In genomic region chr13:63290126-63290525, GRCm38 (mm10) we compare ENCODE assay signal across 29 mouse cellular contexts.
A peak's percentile ranks its signal among the peaks of the same experiment; 100 is the strongest.
DNase-seq lines count a peak whose midpoint lies in the region; ATAC-seq lines count a peak whose summit lies in the region.
"Had no signal": no experiment of that assay in that cellular context is flagged by ENCODE, and none has a peak within 500 bp of the region (broad histone marks: within the 10 kb centered on the region; RNA-seq: fewer than 3 reads in every experiment).

No protein-coding gene starts in this region.

- no peaks in the 10 kb centered on the region for H3K9me3 ChIP-seq in kidney, embryonic 15.5 days (replicated peaks)
- H3K9me3 ChIP-seq in neural tube, embryonic 14.5 days (ENCODE audit: control insufficient read depth, low read length) = no peaks in the 10 kb centered on the region
- H3K9me3 ChIP-seq in neural tube, embryonic 15.5 days (replicated peaks) = no peaks in the 10 kb centered on the region
- no peaks in the 10 kb centered on the region for H3K9me3 ChIP-seq in limb, embryonic 12.5 days
- no peaks in the 10 kb centered on the region for H3K9me3 ChIP-seq in forebrain, embryonic 15.5 days
- H3K9me3 ChIP-seq: embryonic facial prominence, embryonic 12.5 days; forebrain, embryonic 10.5 days; heart, embryonic 15.5 days; hindbrain, embryonic 13.5 days; liver, embryonic 15.5 days; lung, embryonic 15.5 days; megakaryocyte, embryonic 14.5 days; midbrain, embryonic 12.5 days had no signal

- no peaks in the 10 kb centered on the region for H3K27me3 ChIP-seq in kidney, embryonic 15.5 days
- no peaks in the 10 kb centered on the region for H3K27me3 ChIP-seq in neural tube, embryonic 14.5 days (ENCODE audit: control insufficient read depth, insufficient read depth, low read length)
- H3K27me3 ChIP-seq in neural tube, embryonic 15.5 days (replicated peaks) = no peaks in the 10 kb centered on the region
- H3K27me3 ChIP-seq in limb, embryonic 12.5 days = no peaks in the 10 kb centered on the region
- H3K27me3 ChIP-seq in forebrain, embryonic 15.5 days = no peaks in the 10 kb centered on the region
- H3K27me3 ChIP-seq: embryonic facial prominence, embryonic 12.5 days; heart, embryonic 15.5 days; liver, embryonic 15.5 days; lung, embryonic 15.5 days; megakaryocyte, embryonic 14.5 days had no signal

- peak overlapping the region; percentile 46 for H3K27ac ChIP-seq in kidney, embryonic 15.5 days
- no peak overlapping the region for H3K27ac ChIP-seq in neural tube, embryonic 14.5 days (ENCODE audit: low read depth, low read length)
- no peak overlapping the region for H3K27ac ChIP-seq in neural tube, embryonic 15.5 days (replicated peaks)
- peak overlapping the region; percentile 50 for H3K27ac ChIP-seq in limb, embryonic 12.5 days
- no peak overlapping the region for H3K27ac ChIP-seq in forebrain, embryonic 15.5 days (replicated peaks)
- H3K27ac ChIP-seq: embryonic facial prominence, embryonic 12.5 days; forebrain, embryonic 10.5 days; heart, embryonic 15.5 days; hindbrain, embryonic 13.5 days; liver, embryonic 15.5 days; lung, embryonic 15.5 days; midbrain, embryonic 12.5 days had no signal

- peaks cover 71% of the 10 kb centered on the region for H3K36me3 ChIP-seq in kidney, embryonic 15.5 days
- H3K36me3 ChIP-seq in neural tube, embryonic 14.5 days (ENCODE audit: control insufficient read depth, insufficient read depth, low read length) = no peaks in the 10 kb centered on the region
- H3K36me3 ChIP-seq in neural tube, embryonic 15.5 days = 0 out of 2 replicates have a peak, but pooled peaks cover 12% of the 10 kb centered on the region
- peaks cover 76% of the 10 kb centered on the region for H3K36me3 ChIP-seq in limb, embryonic 12.5 days
- no peaks in the 10 kb centered on the region; the same call in 1 of the 2 replicates for H3K36me3 ChIP-seq in forebrain, embryonic 15.5 days

- peaks cover 57% of the 10 kb centered on the region for H3K4me1 ChIP-seq in kidney, embryonic 15.5 days
- H3K4me1 ChIP-seq in neural tube, embryonic 14.5 days (ENCODE audit: control insufficient read depth, insufficient read depth, low read length) = peaks cover 16% of the 10 kb centered on the region
- H3K4me1 ChIP-seq in neural tube, embryonic 15.5 days = peaks cover 33% of the 10 kb centered on the region
- H3K4me1 ChIP-seq in limb, embryonic 12.5 days (replicated peaks) = peaks cover 89% of the 10 kb centered on the region
- H3K4me1 ChIP-seq in forebrain, embryonic 15.5 days = peaks cover 13% of the 10 kb centered on the region

- no peak overlapping the region for H3K9ac ChIP-seq in kidney, embryonic 15.5 days
- no peak overlapping the region for H3K9ac ChIP-seq in neural tube, embryonic 14.5 days (replicated peaks; ENCODE audit: low read depth, low read length)
- no peak overlapping the region for H3K9ac ChIP-seq in neural tube, embryonic 15.5 days (replicated peaks)
- H3K9ac ChIP-seq in limb, embryonic 12.5 days (replicated peaks) = no peak overlapping the region
- no peak overlapping the region for H3K9ac ChIP-seq in forebrain, embryonic 15.5 days (replicated peaks)
- H3K9ac ChIP-seq: embryonic facial prominence, embryonic 12.5 days; heart, embryonic 15.5 days; hindbrain, embryonic 13.5 days; liver, embryonic 15.5 days; lung, embryonic 15.5 days; midbrain, embryonic 12.5 days had no signal

- WGBS in kidney, embryonic 15.5 days = 89% methylated on average over 4 of the region's 4 CpGs
- WGBS in neural tube, embryonic 14.5 days = 95% methylated on average over 4 of the region's 4 CpGs
- 92% methylated on average over 4 of the region's 4 CpGs for WGBS in neural tube, embryonic 15.5 days
- WGBS in limb, embryonic 12.5 days = 73% methylated on average over 4 of the region's 4 CpGs
- 95% methylated on average over 4 of the region's 4 CpGs for WGBS in forebrain, embryonic 15.5 days

- no peak for DNase-seq in kidney, postnatal 4 days
- no peak for DNase-seq in Muller cell, postnatal 12 days (ENCODE audit: inconsistent ontology term)
- DNase-seq: adrenal gland, postnatal 10 days; cerebellum, adult 8-10 months; cerebellum, postnatal 36 days; gastrocnemius, postnatal 10 days; kidney, adult 9 months; kidney, postnatal 36 days; left cerebral cortex, postnatal 4 days; lung, postnatal 36 days; right cerebral cortex, adult 18-20 months; right cerebral cortex, postnatal 4 days; thymus, adult 2 months had no signal

- no peak overlapping the region for H3K4me2 ChIP-seq in kidney, embryonic 15.5 days
- H3K4me2 ChIP-seq in neural tube, embryonic 14.5 days (ENCODE audit: low read depth, low read length) = no peak overlapping the region
- no peak overlapping the region for H3K4me2 ChIP-seq in neural tube, embryonic 15.5 days
- H3K4me2 ChIP-seq in limb, embryonic 12.5 days = no peak overlapping the region
- H3K4me2 ChIP-seq in forebrain, embryonic 15.5 days (replicated peaks) = no peak overlapping the region
- H3K4me2 ChIP-seq: embryonic facial prominence, embryonic 12.5 days; heart, embryonic 15.5 days; hindbrain, embryonic 13.5 days; liver, embryonic 15.5 days; lung, embryonic 15.5 days; midbrain, embryonic 12.5 days had no signal

- H3K4me3 ChIP-seq in kidney, embryonic 15.5 days (replicated peaks) = no peak overlapping the region
- no peak overlapping the region for H3K4me3 ChIP-seq in neural tube, embryonic 14.5 days (ENCODE audit: low read depth, low read length)
- no peak overlapping the region for H3K4me3 ChIP-seq in neural tube, embryonic 15.5 days (replicated peaks)
- H3K4me3 ChIP-seq in limb, embryonic 12.5 days (replicated peaks) = no peak overlapping the region
- H3K4me3 ChIP-seq in forebrain, embryonic 15.5 days = no peak overlapping the region
- H3K4me3 ChIP-seq: embryonic facial prominence, embryonic 12.5 days; forebrain, embryonic 10.5 days; heart, embryonic 15.5 days; hindbrain, embryonic 13.5 days; liver, embryonic 15.5 days; lung, embryonic 15.5 days; megakaryocyte, embryonic 14.5 days; midbrain, embryonic 12.5 days had no signal

- no peak for ATAC-seq in kidney, embryonic 15.5 days (replicated peaks; ENCODE audit: low FRiP score)
- ATAC-seq in neural tube, embryonic 14.5 days (ENCODE audit: low read depth) = 0 out of 2 replicates have a peak, but pooled peaks have one; percentile 36
- no peak for ATAC-seq in neural tube, embryonic 15.5 days (ENCODE audit: low FRiP score)
- no peak for ATAC-seq in limb, embryonic 12.5 days (ENCODE audit: insufficient number of reproducible peaks, insufficient read depth, low FRiP score, low TSS enrichment, low read depth)
- ATAC-seq in forebrain, embryonic 15.5 days (replicated peaks) = no peak
- ATAC-seq: CD4-positive, CD25-positive, alpha-beta regulatory T cell, adult 4 months; forebrain, embryonic 16.5 days; intestine, postnatal 0 days had no signal

Comparison
In these comparisons a context has a peak if more than half of its experiments do, and no peak if none do; other contexts are left out.
1. H3K27ac ChIP-seq: peak in kidney, embryonic 15.5 days (single experiment) and limb, embryonic 12.5 days (single experiment); none in neural tube, embryonic 14.5 days (single experiment), neural tube, embryonic 15.5 days (single experiment) and forebrain, embryonic 15.5 days (single experiment).